Mouse (Mus musculus): Measurements from ENCODE around the gene Prg2. TPM values are rescaled to one million over a fixed set of nuclear protein-coding genes. Genes with fewer than 3 reads are reported as not detected.

Gene Prg2
- polyA plus RNA-seq (2014; fragmentation: Nextera tagmentation; extraction: Ambion mirVana), result not detected in 2 replicates

GRCm38 (mm10) chr2:84980188-84980587, at the start of gene Prg2:
Gene Prg2, plus strand, starts transcription at chr2:84980461.
- ATAC-seq (replicated peaks; ENCODE audit: low FRiP score) (no peak), DNase-seq (ENCODE audit: low spot score) (no peak)
- Histone ChIP-seq H3K4me2 (ENCODE audit: low read depth, low read length, severe bottlenecking) (no peak within 1 kb of the TSS), H3K36me3 (ENCODE audit: control insufficient read depth, insufficient read depth, low read length) (no peaks in the 10 kb centered on the region), H3K9ac (ENCODE audit: low read length) (no peak within 1 kb of the TSS), H3K27me3 (ENCODE audit: control insufficient read depth, insufficient read depth, low read length) (no peaks in the 10 kb centered on the region), H3K4me1 (replicated peaks; ENCODE audit: control insufficient read depth, insufficient read depth, low read length) (no peaks in the 10 kb centered on the region), H3K9me3 (ENCODE audit: control insufficient read depth, low read length) (no peaks in the 10 kb centered on the region), H3K27ac (ENCODE audit: low read depth, low read length) (no peak within 1 kb of the TSS), H3K4me3 (ENCODE audit: low read depth, low read length) (no peak within 1 kb of the TSS)
- 25% methylated on average over 1 of the region's 1 CpGs for WGBS

- no peak for ATAC-seq (replicated peaks; ENCODE audit: low FRiP score)
- H3K9ac ChIP-seq (ENCODE audit: low read length), result no peak overlapping the region
- no peak overlapping the region for H3K4me3 ChIP-seq (ENCODE audit: low read depth, low read length)
- no peaks in the 10 kb centered on the region for H3K9me3 ChIP-seq (ENCODE audit: control insufficient read depth, low read length)
- no peaks in the 10 kb centered on the region for H3K36me3 ChIP-seq (ENCODE audit: control insufficient read depth, insufficient read depth, low read length)
- no peaks in the 10 kb centered on the region for H3K27me3 ChIP-seq (ENCODE audit: control insufficient read depth, insufficient read depth, low read length)
- no peaks in the 10 kb centered on the region for H3K4me1 ChIP-seq (replicated peaks; ENCODE audit: control insufficient read depth, insufficient read depth, low read length)
- WGBS, result 68% methylated on average over 8 of the region's 8 CpGs
- no peak for DNase-seq (ENCODE audit: low spot score)
- H3K27ac ChIP-seq (ENCODE audit: low read depth, low read length), result no peak overlapping the region
- no peak overlapping the region for H3K4me2 ChIP-seq (ENCODE audit: low read depth, low read length, severe bottlenecking)
These were observed 46.1 kb upstream of the Prg2 start for GRCm38 (mm10) chr2:84933992-84934648.

- no peak overlapping the region for H3K4me2 ChIP-seq (ENCODE audit: low read depth, low read length, severe bottlenecking)
- H3K4me1 ChIP-seq (replicated peaks; ENCODE audit: control insufficient read depth, insufficient read depth, low read length), result no peaks in the 10 kb centered on the region
- no peaks in the 10 kb centered on the region for H3K27me3 ChIP-seq (ENCODE audit: control insufficient read depth, insufficient read depth, low read length)
- no peaks in the 10 kb centered on the region for H3K9me3 ChIP-seq (ENCODE audit: control insufficient read depth, low read length)
- 64% methylated on average over 4 of the region's 4 CpGs for WGBS
- DNase-seq (ENCODE audit: low spot score) (no peak), ATAC-seq (replicated peaks; ENCODE audit: low FRiP score) (0 out of 2 replicates have a peak, but pooled peaks have one; percentile 8)
- no peaks in the 10 kb centered on the region for H3K36me3 ChIP-seq (ENCODE audit: control insufficient read depth, insufficient read depth, low read length)
- no peak overlapping the region for H3K9ac ChIP-seq (ENCODE audit: low read length)
- no peak overlapping the region for H3K27ac ChIP-seq (ENCODE audit: low read depth, low read length)
- H3K4me3 ChIP-seq (ENCODE audit: low read depth, low read length), result no peak overlapping the region
These were observed 45.6 kb upstream of the Prg2 start for GRCm38 (mm10) chr2:84934649-84935007.

GRCm38 (mm10) chr2:84935065-84935464, 45.2 kb upstream of the Prg2 start:
- Histone ChIP-seq H3K4me3 (ENCODE audit: low read depth, low read length) (no peak overlapping the region), H3K4me1 (replicated peaks; ENCODE audit: control insufficient read depth, insufficient read depth, low read length) (no peaks in the 10 kb centered on the region), H3K27me3 (ENCODE audit: control insufficient read depth, insufficient read depth, low read length) (no peaks in the 10 kb centered on the region), H3K9ac (ENCODE audit: low read length) (no peak overlapping the region), H3K4me2 (ENCODE audit: low read depth, low read length, severe bottlenecking) (no peak overlapping the region), H3K27ac (ENCODE audit: low read depth, low read length) (no peak overlapping the region), H3K36me3 (ENCODE audit: control insufficient read depth, insufficient read depth, low read length) (no peaks in the 10 kb centered on the region), H3K9me3 (ENCODE audit: control insufficient read depth, low read length) (no peaks in the 10 kb centered on the region)
- WGBS, result 68% methylated on average over 5 of the region's 5 CpGs
- DNase-seq (ENCODE audit: low spot score), result no peak
- ATAC-seq (replicated peaks; ENCODE audit: low FRiP score), result no peak

- WGBS, result 22% methylated on average over 38 of the region's 38 CpGs
- H3K9ac ChIP-seq (ENCODE audit: low read length), result peak within 1 kb of the TSS; percentile 58
- H3K36me3 ChIP-seq (ENCODE audit: control insufficient read depth, insufficient read depth, low read length), result no peaks in the 10 kb centered on the region
- no peaks in the 10 kb centered on the region for H3K4me1 ChIP-seq (replicated peaks; ENCODE audit: control insufficient read depth, insufficient read depth, low read length)
- no peaks in the 10 kb centered on the region for H3K27me3 ChIP-seq (ENCODE audit: control insufficient read depth, insufficient read depth, low read length)
- peak; percentile 82 for ATAC-seq (replicated peaks; ENCODE audit: low FRiP score)
- peak within 1 kb of the TSS; percentile 50 for H3K4me2 ChIP-seq (ENCODE audit: low read depth, low read length, severe bottlenecking)
- no peaks in the 10 kb centered on the region for H3K9me3 ChIP-seq (ENCODE audit: control insufficient read depth, low read length)
- peak; percentile 82 for DNase-seq (ENCODE audit: low spot score)
- peak within 1 kb of the TSS; percentile 22 for H3K4me3 ChIP-seq (ENCODE audit: low read depth, low read length)
- 0 out of 2 replicates have a peak within 1 kb of the TSS, but pooled peaks have one; percentile 27 for H3K27ac ChIP-seq (ENCODE audit: low read depth, low read length)
These were observed 43.5 kb upstream of the Prg2 start, which contains the start of gene Slc43a3 for GRCm38 (mm10) chr2:84936474-84937429. Gene Slc43a3, plus strand, starts transcription at chr2:84936579.

GRCm38 (mm10) chr2:84937491-84938150, 42.6 kb upstream of the Prg2 start:
- ATAC-seq (replicated peaks; ENCODE audit: low FRiP score) (no peak), DNase-seq (ENCODE audit: low spot score) (no peak)
- peak overlapping the region; percentile 27; the same call in 1 of the 2 replicates for H3K27ac ChIP-seq (ENCODE audit: low read depth, low read length)

GRCm38 (mm10) chr2:84938249-84938946, 41.9 kb upstream of the Prg2 start:
- ATAC-seq (replicated peaks; ENCODE audit: low FRiP score) (no peak), DNase-seq (ENCODE audit: low spot score) (no peak)
- 87% methylated on average over 5 of the region's 5 CpGs for WGBS
- Histone ChIP-seq H3K36me3 (ENCODE audit: control insufficient read depth, insufficient read depth, low read length) (no peaks in the 10 kb centered on the region), H3K9me3 (ENCODE audit: control insufficient read depth, low read length) (no peaks in the 10 kb centered on the region), H3K9ac (ENCODE audit: low read length) (no peak overlapping the region), H3K27me3 (ENCODE audit: control insufficient read depth, insufficient read depth, low read length) (no peaks in the 10 kb centered on the region), H3K4me1 (replicated peaks; ENCODE audit: control insufficient read depth, insufficient read depth, low read length) (no peaks in the 10 kb centered on the region), H3K4me2 (ENCODE audit: low read depth, low read length, severe bottlenecking) (no peak overlapping the region), H3K4me3 (ENCODE audit: low read depth, low read length) (no peak overlapping the region), H3K27ac (ENCODE audit: low read depth, low read length) (no peak overlapping the region; the same call in 1 of the 2 replicates)

More at GRCm38 (mm10) chr2:84937491-84938150, 42.6 kb upstream of the Prg2 start:
- no peaks in the 10 kb centered on the region for H3K9me3 ChIP-seq (ENCODE audit: control insufficient read depth, low read length)
- no peaks in the 10 kb centered on the region for H3K27me3 ChIP-seq (ENCODE audit: control insufficient read depth, insufficient read depth, low read length)
- peak overlapping the region; percentile 3; the same call in 1 of the 2 replicates for H3K4me3 ChIP-seq (ENCODE audit: low read depth, low read length)
- H3K36me3 ChIP-seq (ENCODE audit: control insufficient read depth, insufficient read depth, low read length), result no peaks in the 10 kb centered on the region
- no peaks in the 10 kb centered on the region for H3K4me1 ChIP-seq (replicated peaks; ENCODE audit: control insufficient read depth, insufficient read depth, low read length)
- WGBS, result 78% methylated on average over 3 of the region's 3 CpGs
- peak overlapping the region; percentile 2; the same call in 1 of the 2 replicates for H3K4me2 ChIP-seq (ENCODE audit: low read depth, low read length, severe bottlenecking)
- no peak overlapping the region for H3K9ac ChIP-seq (ENCODE audit: low read length)

- ATAC-seq (replicated peaks; ENCODE audit: low FRiP score) (no peak), DNase-seq (ENCODE audit: low spot score) (no peak)
- WGBS, result 86% methylated on average over 3 of the region's 3 CpGs
- no peaks in the 10 kb centered on the region for H3K36me3 ChIP-seq (ENCODE audit: control insufficient read depth, insufficient read depth, low read length)
- no peaks in the 10 kb centered on the region for H3K27me3 ChIP-seq (ENCODE audit: control insufficient read depth, insufficient read depth, low read length)
- H3K4me2 ChIP-seq (ENCODE audit: low read depth, low read length, severe bottlenecking), result no peak overlapping the region
- H3K4me1 ChIP-seq (replicated peaks; ENCODE audit: control insufficient read depth, insufficient read depth, low read length), result no peaks in the 10 kb centered on the region
- no peak overlapping the region for H3K27ac ChIP-seq (ENCODE audit: low read depth, low read length)
- H3K9ac ChIP-seq (ENCODE audit: low read length), result no peak overlapping the region
- H3K4me3 ChIP-seq (ENCODE audit: low read depth, low read length), result no peak overlapping the region
- no peaks in the 10 kb centered on the region for H3K9me3 ChIP-seq (ENCODE audit: control insufficient read depth, low read length)
These were observed 41.0 kb upstream of the Prg2 start for GRCm38 (mm10) chr2:84939306-84939705.
